Mouse (Mus musculus): ENCODE results near the gene Iqgap2.

- TF ChIP-seq CTCF (IDR thresholded peaks at IDR 0.05; ENCODE audit: low read depth) (no peak), EP300 (IDR thresholded peaks at IDR 0.05; ENCODE audit: low read depth) (no peak)
These were observed 241.8 kb downstream of the Iqgap2 start for GRCm38 (mm10) chr13:95649941-95650340.

Data from heart, postnatal 0 days (tissue).